Mouse (Mus musculus) limb, embryonic 15.5 days (tissue): Measurements from ENCODE around the gene Srrd. TPM values are rescaled to one million over a fixed set of nuclear protein-coding genes. Genes with fewer than 3 reads are reported as not detected.

Source experiments
- ATAC-seq: fragments of 200-750 bp; cut with Nextera tagmentation; 2 replicates; pipeline ENCODE4 v1.8.0; 2017; ENCODE audit warnings: low read depth, moderate TSS enrichment; ENCODE audit not compliant: insufficient number of reproducible peaks, low FRiP score, low TSS enrichment
- H3K27ac ChIP-seq: fragments of 300-500 bp; sonication (generic); 2 replicates; pipeline ENCODE4 v1.5.1; 2015; ENCODE audit warnings: moderate library complexity, mild to moderate bottlenecking, inconsistent platforms
- H3K27me3 ChIP-seq: fragments of 300-500 bp; sonication (generic); 2 replicates; pipeline ENCODE4 v1.6.1; 2015; ENCODE audit warnings: inconsistent platforms
- H3K36me3 ChIP-seq: fragments of 300-500 bp; sonication (generic); 2 replicates; pipeline ENCODE4 v1.6.1; 2015; ENCODE audit warnings: inconsistent platforms
- H3K4me1 ChIP-seq: fragments of 300-500 bp; sonication (generic); 2 replicates; pipeline ENCODE4 v1.6.1; 2015; ENCODE audit warnings: inconsistent platforms
- H3K4me2 ChIP-seq: fragments of 300-500 bp; sonication (generic); 2 replicates; pipeline ENCODE4 v1.6.1; 2015; ENCODE audit warnings: mild to moderate bottlenecking, inconsistent platforms
- H3K4me3 ChIP-seq: fragments of 300-500 bp; sonication (generic); 2 replicates; pipeline ENCODE4 v1.5.1; 2015; ENCODE audit warnings: mild to moderate bottlenecking, inconsistent platforms
- H3K9ac ChIP-seq: fragments of 300-500 bp; sonication (generic); 2 replicates; pipeline ENCODE4 v1.6.1; 2015; ENCODE audit warnings: inconsistent platforms
- H3K9me3 ChIP-seq: fragments of 300-500 bp; sonication (generic); 2 replicates; pipeline ENCODE4 v1.6.1; 2016; ENCODE audit warnings: inconsistent platforms
- WGBS: fragments of 180-500 bp; shearing (Covaris S2); methylation state at CpG from one replicate; pipeline ENCODE4 v1.1.7; 2015; 5-methylcytosine and 5-hydroxymethylcytosine counted together
- polyA plus RNA-seq: library from polyadenylated mRNA; unstranded; fragments of >200 nt; fragmentation: Nextera tagmentation; extraction: Ambion mirVana; gene quantifications from 2 replicates; pipeline ENCODE4 v1.2.1, GENCODE M21; 2015

Gene Srrd
- polyA plus RNA-seq, 1 experiment from 2014 or later: 37.8 TPM

DNA sequence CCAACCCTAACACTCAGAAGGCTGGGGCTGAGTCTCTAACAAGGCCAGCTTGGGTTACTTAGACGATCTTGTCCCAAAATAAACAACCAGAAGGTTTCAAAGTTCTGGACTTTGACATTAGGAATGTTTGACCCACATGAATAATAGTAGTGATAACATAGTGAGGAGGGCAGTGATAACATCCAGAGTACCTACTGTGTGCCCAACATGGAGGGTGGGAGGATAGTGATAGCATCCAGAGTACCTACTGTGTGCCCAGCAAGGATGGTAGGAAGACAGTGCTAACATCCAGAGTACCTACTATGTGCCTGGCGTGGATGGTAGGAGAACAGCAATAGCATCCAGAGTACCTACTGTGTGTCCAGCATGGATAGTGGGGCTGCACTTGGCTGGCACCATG, 49.0 kb downstream of the Srrd start:
- Histone ChIP-seq H3K36me3 (no peaks in the 10 kb centered on the region), H3K9me3 (no peaks in the 10 kb centered on the region), H3K27ac (no peak overlapping the region), H3K4me1 (peaks cover 52% of the 10 kb centered on the region), H3K27me3 (no peaks in the 10 kb centered on the region), H3K9ac (no peak overlapping the region), H3K4me3 (no peak overlapping the region), H3K4me2 (no peak overlapping the region)
- no peak for ATAC-seq
- WGBS: 75% methylated on average over 2 of the region's 2 CpGs

- no peak for ATAC-seq
- no peak overlapping the region for H3K4me3 ChIP-seq
- no peak overlapping the region for H3K27ac ChIP-seq
- H3K9ac ChIP-seq: no peak overlapping the region
- H3K36me3 ChIP-seq: no peaks in the 10 kb centered on the region
- no peaks in the 10 kb centered on the region for H3K27me3 ChIP-seq
- no peak overlapping the region for H3K4me2 ChIP-seq
- H3K9me3 ChIP-seq: no peaks in the 10 kb centered on the region
- peaks cover 64% of the 10 kb centered on the region for H3K4me1 ChIP-seq
- WGBS: 74% methylated on average over 16 of the region's 17 CpGs
These were observed 50.4 kb downstream of the Srrd start for GRCm38 (mm10) chr5:112292343-112292980.

- Histone ChIP-seq H3K27ac (no peak overlapping the region), H3K9ac (no peak overlapping the region), H3K9me3 (no peaks in the 10 kb centered on the region), H3K4me1 (peaks cover 65% of the 10 kb centered on the region), H3K4me2 (no peak overlapping the region), H3K36me3 (no peaks in the 10 kb centered on the region), H3K27me3 (no peaks in the 10 kb centered on the region), H3K4me3 (no peak overlapping the region)
- 85% methylated on average over 5 of the region's 5 CpGs for WGBS
- no peak for ATAC-seq
These were observed 51.0 kb downstream of the Srrd start for GRCm38 (mm10) chr5:112291866-112292265.

- H3K27ac ChIP-seq: no peak overlapping the region
- no peaks in the 10 kb centered on the region for H3K27me3 ChIP-seq
- H3K9ac ChIP-seq: no peak overlapping the region
- H3K4me3 ChIP-seq: no peak overlapping the region
- 67% methylated on average over 8 of the region's 8 CpGs for WGBS
- H3K9me3 ChIP-seq: no peaks in the 10 kb centered on the region
- H3K4me1 ChIP-seq: peaks cover 70% of the 10 kb centered on the region
- 0 out of 2 replicates have a peak overlapping the region, but pooled peaks have one; percentile 6 for H3K4me2 ChIP-seq
- no peaks in the 10 kb centered on the region for H3K36me3 ChIP-seq
- ATAC-seq: no peak
These were observed 52.3 kb downstream of the Srrd start for GRCm38 (mm10) chr5:112290536-112290880.

DNA sequence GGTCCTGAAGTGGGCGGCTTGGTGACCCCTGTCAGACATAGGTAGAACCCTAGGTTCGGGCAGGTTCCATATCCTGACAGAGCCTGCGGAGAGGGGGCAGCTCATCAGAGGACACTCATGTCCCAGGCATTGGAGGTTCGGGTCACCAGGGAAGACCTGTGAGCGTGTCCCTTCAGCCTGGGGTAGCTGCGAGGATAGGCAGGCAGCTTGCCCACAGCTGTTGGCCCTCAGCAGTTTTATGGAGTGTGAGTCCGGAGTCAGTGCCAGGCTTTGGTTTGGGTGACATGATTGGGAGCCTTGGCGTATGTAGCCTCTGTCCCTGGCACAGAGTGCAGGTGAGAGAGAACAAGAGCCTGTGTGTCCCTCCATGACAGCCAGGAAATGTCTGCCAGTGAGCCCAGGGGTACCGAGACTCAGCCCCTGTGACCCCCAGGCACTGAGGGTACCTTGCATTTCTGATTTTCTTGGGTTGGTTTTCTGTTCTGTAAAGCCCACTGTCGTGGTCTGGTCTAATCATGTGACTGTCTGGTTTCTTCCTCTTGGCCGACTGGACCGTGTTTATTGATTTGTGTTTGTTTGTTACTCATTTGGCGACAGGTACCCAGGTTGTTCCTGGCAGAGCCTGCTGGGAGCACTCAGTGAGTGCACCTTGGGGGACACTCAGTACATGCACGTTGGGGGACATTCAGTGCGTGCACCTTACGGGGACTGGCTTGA, 52.9 kb downstream of the Srrd start:
- H3K27ac ChIP-seq: no peak overlapping the region
- ATAC-seq: no peak
- H3K9me3 ChIP-seq: no peaks in the 10 kb centered on the region
- peaks cover 68% of the 10 kb centered on the region for H3K4me1 ChIP-seq
- H3K36me3 ChIP-seq: no peaks in the 10 kb centered on the region
- H3K27me3 ChIP-seq: no peaks in the 10 kb centered on the region
- H3K9ac ChIP-seq: no peak overlapping the region
- 71% methylated on average over 16 of the region's 16 CpGs for WGBS
- 0 out of 2 replicates have a peak overlapping the region, but pooled peaks have one; percentile 12 for H3K4me2 ChIP-seq
- no peak overlapping the region for H3K4me3 ChIP-seq

DNA sequence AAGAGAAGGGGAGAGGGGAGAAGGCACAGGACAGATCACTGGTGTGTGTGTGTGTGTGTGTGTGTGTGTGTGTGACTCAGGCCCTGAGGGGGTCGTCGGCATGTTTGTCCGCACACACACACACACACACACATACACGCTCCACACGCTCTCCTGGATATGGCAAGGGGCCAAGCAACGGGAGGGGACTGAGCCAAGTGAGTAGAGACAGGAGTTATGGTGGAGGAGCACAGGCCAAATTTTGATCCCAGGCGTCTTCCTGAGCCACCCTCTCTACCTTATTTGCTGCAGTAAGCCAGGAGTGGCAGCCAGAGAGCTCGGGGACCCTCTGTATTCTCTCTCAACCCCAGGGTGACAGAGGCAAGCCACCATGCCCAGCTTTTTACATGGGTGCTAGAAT, 53.6 kb downstream of the Srrd start:
- Histone ChIP-seq H3K27me3 (no peaks in the 10 kb centered on the region), H3K4me2 (0 out of 2 replicates have a peak overlapping the region, but pooled peaks have one; percentile 12), H3K36me3 (no peaks in the 10 kb centered on the region), H3K4me3 (no peak overlapping the region), H3K4me1 (peaks cover 64% of the 10 kb centered on the region), H3K9me3 (no peaks in the 10 kb centered on the region), H3K27ac (no peak overlapping the region), H3K9ac (no peak overlapping the region)
- no peak for ATAC-seq
- WGBS: 37% methylated on average over 8 of the region's 8 CpGs

- Histone ChIP-seq H3K9me3 (no peaks in the 10 kb centered on the region), H3K4me2 (no peak overlapping the region), H3K4me3 (no peak overlapping the region), H3K9ac (no peak overlapping the region), H3K27me3 (no peaks in the 10 kb centered on the region), H3K27ac (no peak overlapping the region), H3K4me1 (peaks cover 69% of the 10 kb centered on the region), H3K36me3 (no peaks in the 10 kb centered on the region)
- WGBS: 77% methylated on average over 9 of the region's 9 CpGs
- ATAC-seq: no peak
These were observed 54.4 kb downstream of the Srrd start for GRCm38 (mm10) chr5:112288193-112289141.

DNA sequence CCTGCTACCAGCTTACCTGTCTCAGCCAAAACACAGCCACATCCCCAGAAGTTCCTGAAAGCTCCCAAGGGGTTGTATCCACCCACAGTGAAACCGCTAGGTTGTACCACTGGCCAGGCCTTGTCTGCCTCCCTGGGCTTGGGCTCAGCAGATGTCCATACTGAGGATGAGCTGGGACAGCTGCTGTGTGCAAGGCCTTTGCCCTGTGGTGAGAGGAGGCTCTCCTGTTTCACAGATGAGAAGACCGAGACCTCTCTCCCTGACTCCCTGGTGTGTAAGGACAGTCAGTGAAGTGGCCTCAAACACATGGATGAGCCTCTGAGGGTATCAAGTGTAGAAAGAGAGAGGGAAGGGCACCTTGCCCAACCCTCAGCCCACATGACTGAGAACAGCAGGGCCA, 55.2 kb downstream of the Srrd start:
- WGBS: 89% methylated on average over 2 of the region's 2 CpGs
- no peak for ATAC-seq
- no peak overlapping the region for H3K27ac ChIP-seq
- H3K4me1 ChIP-seq: peaks cover 73% of the 10 kb centered on the region
- no peaks in the 10 kb centered on the region for H3K9me3 ChIP-seq
- H3K27me3 ChIP-seq: no peaks in the 10 kb centered on the region
- H3K4me3 ChIP-seq: no peak overlapping the region
- H3K4me2 ChIP-seq: no peak overlapping the region
- no peak overlapping the region for H3K9ac ChIP-seq
- H3K36me3 ChIP-seq: no peaks in the 10 kb centered on the region

Other genes with a start within 250 kb of the Srrd start
- gene Cryba4, start 90.5 kb downstream of the Srrd start, polyA plus RNA-seq: 1.5 and 1.6 TPM in 2 replicates
- gene Crybb1, start 87.2 kb downstream of the Srrd start, polyA plus RNA-seq: 2.6 and 3.6 TPM in 2 replicates
- gene Tpst2, start 66.3 kb downstream of the Srrd start, polyA plus RNA-seq: 51.2 and 54.7 TPM in 2 replicates
- 28.3 and 28.7 TPM in 2 replicates for gene Tfip11, start 16.7 kb downstream of the Srrd start, polyA plus RNA-seq
- gene Hps4, start within 50 bp of the Srrd start, polyA plus RNA-seq: 32.5 and 34.8 TPM in 2 replicates
- 0.20 and 0.33 TPM in 2 replicates for gene Gm6583, start 13.0 kb upstream of the Srrd start, polyA plus RNA-seq
- 13.0 and 18.5 TPM in 2 replicates for gene Asphd2, start 51.8 kb upstream of the Srrd start, polyA plus RNA-seq
- 0.08 TPM in 1 of 2 replicates, not detected in the other for gene Gm6588, start 106.4 kb upstream of the Srrd start, polyA plus RNA-seq
- 0.97 and 1.4 TPM in 2 replicates for gene Sez6l, start 234.1 kb upstream of the Srrd start, polyA plus RNA-seq